Mouse (Mus musculus) stomach, postnatal 0 days (tissue): ENCODE results near the gene Snx1.

Experiments
- CTCF ChIP-seq: IDR thresholded peaks from 2 replicates; pipeline ENCODE4 v1.5.1; 2016; ENCODE audit warnings: antibody characterized with exemption, low read depth, mild to moderate bottlenecking, moderate library complexity
- EP300 ChIP-seq: optimal IDR thresholded peaks from 2 replicates; pipeline ENCODE3; 2016; ENCODE audit warnings: antibody characterized with exemption

DNA sequence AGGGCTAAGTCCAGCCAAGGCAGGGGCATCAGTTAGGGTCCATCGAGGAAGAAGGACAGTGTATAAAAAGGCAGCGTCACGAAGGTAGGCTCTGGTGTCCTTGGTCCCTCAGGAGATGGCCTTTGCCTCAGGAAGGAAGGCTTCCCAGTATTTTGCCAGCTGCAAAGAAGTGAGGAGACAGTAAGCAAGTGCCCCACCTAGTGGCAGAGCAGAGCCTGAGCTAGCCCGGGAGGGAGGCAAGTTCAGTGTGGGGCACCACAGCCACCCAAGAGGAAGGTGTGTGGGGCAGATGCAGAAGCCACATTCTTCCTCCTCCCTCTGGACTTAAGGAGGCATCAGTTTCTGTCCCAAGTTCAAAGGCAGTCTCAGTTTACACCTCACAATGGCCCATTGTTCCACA lies 38.0 kb downstream of the Snx1 start:
- TF ChIP-seq CTCF (peak; percentile 88), EP300 (no peak)
